Mouse (Mus musculus) layer of hippocampus, adult 6 months (tissue): ENCODE data around the gene Pola2. TPM values are rescaled to one million over a fixed set of nuclear protein-coding genes. Genes with fewer than 3 reads are reported as not detected.

Experiments
- long read RNA-seq, 2 experiments: library from polyadenylated mRNA; unstranded; transcript quantifications; one replicate each; pipeline ENCODE4 v2.0.0; 2019 to 2020
- polyA plus RNA-seq: library from polyadenylated mRNA; unstranded; fragments of <200 nt; fragmentation: Nextera tagmentation; gene quantifications from 2 replicates; pipeline ENCODE4 v1.2.3, GENCODE M21; 2021

Gene Pola2
- 2.8 and 2.9 TPM in 2 replicates for polyA plus RNA-seq
- long read RNA-seq, experiment 1, partial matches to known transcripts: 0 of 4 reads
- long read RNA-seq, experiment 1, other reads (novel, unspliced or antisense): 0 of 4 reads
- long read RNA-seq, experiment 2, transcript Pola2-201 (18 exons, 2,421 nt): major isoform, 15 of 18 reads
- long read RNA-seq, experiment 2, partial matches to known transcripts: 0 of 18 reads
- long read RNA-seq, experiment 2, other reads (novel, unspliced or antisense): 3 of 18 reads

DNA sequence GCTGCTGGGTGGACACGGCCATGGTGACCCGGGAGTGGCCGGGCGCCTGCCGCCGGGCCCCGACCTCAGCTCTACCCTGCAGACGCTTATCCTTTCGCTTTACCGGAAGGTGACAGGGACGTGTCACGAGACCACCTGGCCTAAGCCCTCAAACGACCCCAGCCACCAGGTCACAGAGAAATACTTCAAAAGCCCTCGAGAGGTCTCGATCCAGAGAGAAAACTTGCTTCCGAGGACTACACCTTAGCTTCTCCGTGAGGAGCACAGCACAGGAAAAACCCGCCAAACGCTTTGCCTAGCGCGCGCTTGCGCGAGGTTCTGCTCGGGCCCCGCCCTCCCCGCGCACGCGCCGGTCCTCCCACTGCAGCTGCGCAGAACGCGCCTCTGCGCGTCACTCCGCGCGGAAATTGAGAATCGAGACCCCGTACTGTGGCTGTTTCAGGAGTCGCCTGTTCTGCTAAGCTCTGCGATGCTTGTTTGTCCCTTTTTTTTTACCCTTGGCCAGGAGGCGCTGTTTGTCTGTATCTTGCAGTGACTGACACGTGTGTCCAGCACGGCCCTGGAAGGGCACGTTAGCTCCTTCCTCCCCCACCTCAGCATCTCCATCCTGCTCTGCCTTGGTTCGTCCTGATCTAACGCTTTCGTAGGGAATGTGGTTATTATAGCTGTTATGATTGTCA, at the start of gene Pola2:
TSS of gene Pola2 (minus strand) at position 320 of the 680 bp plus-strand sequence.

DNA sequence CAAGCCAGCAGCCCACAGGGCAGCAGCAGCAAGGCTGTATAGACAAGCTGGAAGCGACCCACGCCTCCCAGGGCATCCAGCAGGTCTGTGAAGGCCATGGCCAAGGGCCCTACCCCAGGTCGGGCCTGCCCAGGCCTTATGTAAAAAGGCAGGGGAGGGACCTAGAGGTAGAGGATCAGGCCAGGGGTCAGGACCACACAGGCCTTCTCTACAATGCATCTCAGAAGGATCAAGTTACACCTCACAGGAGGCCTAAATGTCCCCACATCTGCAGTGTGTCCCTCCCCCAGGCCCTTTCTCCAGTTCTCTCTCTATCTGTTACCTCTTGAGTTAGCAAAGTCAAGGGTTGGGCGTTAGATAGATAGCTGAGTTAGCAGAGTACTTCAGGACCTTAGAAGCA, 22.0 kb upstream of the Pola2 start, which contains the start of gene Slc22a20:
TSS of gene Slc22a20 (minus strand) at position 101 of the 400 bp plus-strand sequence.

DNA sequence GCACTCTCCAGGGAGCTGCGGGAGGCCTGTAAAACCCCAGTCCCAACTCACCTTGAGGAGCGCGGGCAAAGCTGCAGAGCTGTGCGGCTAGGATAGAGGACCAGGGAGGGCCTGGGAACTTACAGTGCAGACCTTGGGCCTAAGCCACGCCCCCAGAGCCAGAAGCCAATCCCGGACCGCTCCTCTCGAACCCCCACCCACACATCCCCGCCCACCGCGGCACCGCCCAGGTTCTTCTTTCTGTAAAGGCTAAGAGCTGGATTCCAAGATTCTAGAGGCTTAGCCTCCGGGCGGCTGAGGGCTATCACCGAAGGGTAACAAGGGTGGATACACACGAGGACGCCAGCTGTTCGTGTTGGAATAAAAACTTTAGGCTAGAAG, 39.3 kb downstream of the Pola2 start, which contains the start of gene Cdc42ep2:
TSS of gene Cdc42ep2 (minus strand) at position 104 of the 381 bp plus-strand sequence.

DNA sequence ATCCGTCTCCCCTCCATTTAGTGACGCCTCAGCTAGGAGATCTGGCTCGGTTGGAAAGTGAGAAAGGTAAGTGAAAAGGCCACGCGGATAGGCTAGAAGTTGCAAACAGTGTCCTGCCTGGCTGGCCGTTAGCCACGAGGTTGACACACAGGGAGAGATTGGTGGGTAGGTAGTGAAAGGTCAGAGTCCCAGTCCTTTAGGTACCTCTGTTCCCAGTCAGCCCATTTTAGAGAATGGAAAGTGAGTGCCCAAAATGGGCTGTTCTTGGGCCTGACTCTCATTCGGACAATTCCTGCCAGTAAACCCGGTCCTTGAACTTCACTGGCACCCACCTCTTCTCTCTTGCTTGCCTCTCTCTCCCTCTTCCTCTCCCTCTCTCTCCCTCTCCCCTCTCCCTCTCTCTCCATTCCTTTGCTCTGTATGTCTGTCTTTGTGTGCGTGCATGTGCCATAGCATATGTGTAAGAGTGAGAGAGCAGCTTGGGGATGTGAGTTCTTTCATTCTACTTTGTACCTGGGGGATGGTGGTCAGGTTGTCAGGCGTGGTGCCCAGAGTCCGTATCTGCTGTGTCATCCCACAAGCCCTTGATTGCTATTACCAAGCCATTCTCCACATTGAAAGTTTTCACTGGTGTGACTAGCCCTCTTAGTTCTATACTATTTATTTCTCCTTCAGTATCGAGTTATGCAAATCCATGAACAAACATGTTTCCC, 50.8 kb downstream of the Pola2 start, which contains the start of gene Dpf2:
TSS of gene Dpf2 (minus strand) at position 4 of the 713 bp plus-strand sequence.

DNA sequence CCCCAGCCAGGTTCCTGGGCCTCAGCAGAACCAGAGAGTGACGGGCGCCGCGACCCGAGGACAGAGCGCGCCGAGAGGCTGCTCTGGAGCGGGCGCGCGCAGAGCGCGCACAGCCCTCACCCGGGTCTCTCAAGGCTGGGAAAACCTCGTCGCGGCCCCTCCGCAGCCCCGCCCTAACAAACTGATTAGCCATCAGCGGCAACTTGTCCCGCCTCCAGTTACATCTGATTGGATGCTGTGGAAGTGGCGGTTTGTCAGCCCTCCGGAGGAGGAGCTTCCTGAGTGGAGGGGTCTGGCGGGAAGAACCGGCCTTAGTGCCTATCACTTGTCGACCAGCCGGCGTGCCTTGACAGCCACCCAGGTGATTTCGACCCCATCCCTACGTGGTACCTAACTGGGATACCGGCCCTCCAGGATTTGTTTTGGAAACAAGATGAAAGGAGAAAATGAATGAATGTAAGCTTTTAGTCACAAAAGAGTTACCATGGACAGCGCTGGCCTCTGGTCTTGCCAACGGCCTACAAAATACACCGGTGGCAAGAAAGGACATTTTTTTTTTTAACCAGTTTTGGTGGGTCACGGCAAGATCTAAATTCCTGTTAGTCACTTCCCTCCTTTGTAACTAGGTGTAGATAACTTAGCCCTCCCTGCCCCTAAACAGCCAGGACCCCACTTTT, 69.9 kb downstream of the Pola2 start, which contains the start of gene Tigd3:
TSS of gene Tigd3 (minus strand) at position 148 of the 677 bp plus-strand sequence.

Other genes starting within 250 kb of the Pola2 start
- gene Ehbp1l1, start 237.9 kb downstream of the Pola2 start, polyA plus RNA-seq: 9.6 and 11.4 TPM in 2 replicates
- gene Fam89b, start 234.5 kb downstream of the Pola2 start, polyA plus RNA-seq: 13.9 and 17.1 TPM in 2 replicates
- 2.5 and 4.3 TPM in 2 replicates for gene Ltbp3, start 223.3 kb downstream of the Pola2 start, polyA plus RNA-seq
- gene Scyl1, start 192.8 kb downstream of the Pola2 start, polyA plus RNA-seq: 53.3 and 62.2 TPM in 2 replicates
- 14.0 and 15.8 TPM in 2 replicates for gene Frmd8, start 88.9 kb downstream of the Pola2 start, polyA plus RNA-seq
- 0.98 and 1.3 TPM in 2 replicates for gene Slc25a45, start 86.4 kb downstream of the Pola2 start, polyA plus RNA-seq
- gene Tigd3, start 70.1 kb downstream of the Pola2 start, polyA plus RNA-seq: 0.85 and 0.88 TPM in 2 replicates
- gene Dpf2, start 51.2 kb downstream of the Pola2 start, polyA plus RNA-seq: 36.4 and 37.3 TPM in 2 replicates
- 8.6 and 11.3 TPM in 2 replicates for gene Cdc42ep2, start 39.4 kb downstream of the Pola2 start, polyA plus RNA-seq
- gene Slc22a20, start 21.9 kb upstream of the Pola2 start, polyA plus RNA-seq: not detected in 2 replicates
- gene Capn1, start 51.7 kb upstream of the Pola2 start, polyA plus RNA-seq: 1.8 and 2.2 TPM in 2 replicates
- 36.6 and 44.8 TPM in 2 replicates for gene Syvn1, start 82.4 kb upstream of the Pola2 start, polyA plus RNA-seq
- gene Mrpl49, start 93.6 kb upstream of the Pola2 start, polyA plus RNA-seq: 51.5 and 58.6 TPM in 2 replicates
- gene Fau, start 93.6 kb upstream of the Pola2 start, polyA plus RNA-seq: 3,358 and 3,673 TPM in 2 replicates
- gene Znhit2, start 97.0 kb upstream of the Pola2 start, polyA plus RNA-seq: 85.4 and 98.5 TPM in 2 replicates
- gene Tm7sf2, start 104.2 kb upstream of the Pola2 start, polyA plus RNA-seq: 14.6 and 16.9 TPM in 2 replicates
- gene Vps51, start 113.0 kb upstream of the Pola2 start, polyA plus RNA-seq: 77.5 and 93.8 TPM in 2 replicates
- gene Tmem262, start 115.8 kb upstream of the Pola2 start, polyA plus RNA-seq: not detected in 2 replicates
- 0.39 TPM in 1 of 2 replicates, not detected in the other for gene Gm28374, start 118.1 kb upstream of the Pola2 start, polyA plus RNA-seq
- 66.0 and 69.1 TPM in 2 replicates for gene Zfpl1, start 120.8 kb upstream of the Pola2 start, polyA plus RNA-seq
- gene Cdca5, start 120.8 kb upstream of the Pola2 start, polyA plus RNA-seq: 0.09 and 0.10 TPM in 2 replicates
- not detected in 2 replicates for gene AC131692.1, start 130.2 kb upstream of the Pola2 start, polyA plus RNA-seq
- 0.09 TPM in 1 of 2 replicates, not detected in the other for gene Naaladl1, start 141.6 kb upstream of the Pola2 start, polyA plus RNA-seq
- gene Sac3d1, start 154.4 kb upstream of the Pola2 start, polyA plus RNA-seq: 43.5 and 44.1 TPM in 2 replicates
- gene Snx15, start 164.1 kb upstream of the Pola2 start, polyA plus RNA-seq: 66.8 and 74.4 TPM in 2 replicates
- gene Batf2, start 176.8 kb upstream of the Pola2 start, polyA plus RNA-seq: 0.24 TPM in 1 of 2 replicates, not detected in the other
- 169 and 184 TPM in 2 replicates for gene Arl2, start 177.3 kb upstream of the Pola2 start, polyA plus RNA-seq
- gene Majin, start 220.2 kb upstream of the Pola2 start, polyA plus RNA-seq: not detected in 2 replicates